Comparison of ENCODE assay signal across 15 mouse cellular contexts in genomic region chr2:90542656-90543055, GRCm38 (mm10). TPM values are rescaled to one million over a fixed set of nuclear protein-coding genes. Genes with fewer than 3 reads are reported as not detected.
DNase-seq lines count a peak whose midpoint lies in the region; ATAC-seq and TF ChIP-seq lines count a peak whose summit lies in the region.
"Had no signal": no experiment of that assay in that cellular context is flagged by ENCODE, and none has a peak within 500 bp of the region (broad histone marks: within the 10 kb centered on the region; RNA-seq: fewer than 3 reads in every experiment).

No protein-coding gene starts in this region.

- H3K4me3 ChIP-seq in kidney, postnatal 0 days (replicated peaks; ENCODE audit: low read depth, low read length): no peak overlapping the region
- no peak overlapping the region for H3K4me3 ChIP-seq in CH12.LX (replicated peaks in 1 of 3; ENCODE audit: low read depth in 2 of 3, low read length in 2 of 3, poor library complexity in 1 of 3)
- no peak overlapping the region for H3K4me3 ChIP-seq in heart, adult 2 months
- H3K4me3 ChIP-seq: embryonic facial prominence, embryonic 10.5 days; forebrain, embryonic 12.5 days; layer of hippocampus, adult 2 months; neural tube, embryonic 13.5 days had no signal

- H3K9ac ChIP-seq in kidney, postnatal 0 days (ENCODE audit: low read depth, low read length): no peak overlapping the region
- 0 out of 2 replicates have a peak overlapping the region, but pooled peaks have one; percentile 23 for H3K9ac ChIP-seq in CH12.LX (ENCODE audit: insufficient read depth, low read depth)
- H3K9ac ChIP-seq in heart, adult 2 months (ENCODE audit: low read depth, low read length): no peak overlapping the region
- H3K9ac ChIP-seq: forebrain, embryonic 12.5 days; neural tube, embryonic 13.5 days had no signal

- no peak for TF ChIP-seq CTCF in kidney, postnatal 0 days (IDR thresholded peaks at IDR 0.05; ENCODE audit: low read depth)
- TF ChIP-seq CTCF in CH12.LX (conservative IDR thresholded peaks at IDR 0.05 in 1 of 2, IDR thresholded peaks at IDR 0.05 in 1 of 2; ENCODE audit: low read depth in 2 of 2, low read length in 2 of 2): no peak
- no peak for TF ChIP-seq CTCF in heart, adult 2 months (IDR thresholded peaks at IDR 0.05)

- H3K9me3 ChIP-seq in kidney, postnatal 0 days (replicated peaks; ENCODE audit: low read length): no peaks in the 10 kb centered on the region
- H3K9me3 ChIP-seq in CH12.LX (replicated peaks; ENCODE audit: low read length): no peaks in the 10 kb centered on the region
- H3K9me3 ChIP-seq: embryonic facial prominence, embryonic 10.5 days; forebrain, embryonic 12.5 days; G1E; neural tube, embryonic 13.5 days had no signal

- dilution Hi-C loops in CH12.LX (cut with MboI; ENCODE audit: extremely low pct_ligation_motif_present, extremely low pct_unique_long_range_greater_than_20kb, low sequenced_read_pairs): no loop called here

- H3K27ac ChIP-seq in kidney, postnatal 0 days: no peak overlapping the region
- H3K27ac ChIP-seq in CH12.LX (ENCODE audit: insufficient read depth, low read depth): peak overlapping the region; percentile 19
- H3K27ac ChIP-seq in heart, adult 2 months: no peak overlapping the region
- H3K27ac ChIP-seq: embryonic facial prominence, embryonic 10.5 days; forebrain, embryonic 12.5 days; hindbrain, postnatal 0 days; layer of hippocampus, adult 2 months; neural tube, embryonic 13.5 days had no signal

- TF ChIP-seq RAD21 in CH12.LX (IDR thresholded peaks at IDR 0.05; ENCODE audit: low read depth, low read length): no peak

- peak; percentile 63 for ATAC-seq in kidney, postnatal 0 days (replicated peaks; ENCODE audit: low FRiP score, low read depth)
- ATAC-seq in neutrophil, adult 5-6 weeks (ENCODE audit: extremely low read depth, insufficient number of reproducible peaks, low FRiP score, poor library complexity, severe bottlenecking): peak; percentile 87
- ATAC-seq in activated CD4-positive, CD25-positive, alpha-beta regulatory T cell, adult 4 months: no peak

- no peak for DNase-seq in kidney, postnatal 0 days (ENCODE audit: low spot score)
- no peak for DNase-seq in kidney, postnatal 10 days
- DNase-seq in CH12.LX (ENCODE audit: extremely low read depth): peak; percentile 72
- peak; percentile 44 for DNase-seq in fibroblast of lung, adult 2 months (ENCODE audit: low read depth)
- no peak for DNase-seq in heart, adult 2 months
- DNase-seq: gastrocnemius, postnatal 10 days had no signal

- no peak overlapping the region for H3K4me2 ChIP-seq in kidney, postnatal 0 days (ENCODE audit: low read length)
- peak overlapping the region; percentile 47; the same call in 1 of the 2 replicates for H3K4me2 ChIP-seq in CH12.LX (ENCODE audit: insufficient read depth, low read depth, poor library complexity, severe bottlenecking)
- H3K4me2 ChIP-seq: forebrain, embryonic 12.5 days; liver, embryonic 11.5 days; neural tube, embryonic 13.5 days had no signal

- no peak for TF ChIP-seq POLR2A in CH12.LX (IDR thresholded peaks at IDR 0.05; ENCODE audit: low read depth, low read length)
- TF ChIP-seq POLR2A in heart, adult 2 months (IDR thresholded peaks at IDR 0.05; ENCODE audit: insufficient read depth, low read depth, low read length): no peak

- peaks cover 11% of the 10 kb centered on the region for H3K79me2 ChIP-seq in CH12.LX (replicated peaks; ENCODE audit: control insufficient read depth, extremely low read depth, insufficient read depth, poor library complexity, severe bottlenecking)
- no peaks in the 10 kb centered on the region; the same call in 1 of the 2 replicates for H3K79me2 ChIP-seq in heart, adult 2 months (replicated peaks; ENCODE audit: control insufficient read depth, insufficient read depth, low read length)

- intact Hi-C loops in heart, adult 2 months (cut with DNase I): no loop called here

- WGBS in kidney, postnatal 0 days: 67% methylated on average over 2 of the region's 2 CpGs
- 79% methylated on average over 2 of the region's 2 CpGs for WGBS in heart, adult 2 months

- in situ Hi-C loops in CH12.LX (cut with MboI; ENCODE audit: low pct_ligation_motif_present, low pct_unique_long_range_greater_than_20kb, low sequenced_read_pairs): no loop called here

- peak; percentile 55; the same call in 1 of the 2 replicates for TF ChIP-seq EP300 in CH12.LX (IDR thresholded peaks at IDR 0.05; ENCODE audit: low read length)
- no peak for TF ChIP-seq EP300 in heart, adult 2 months (IDR thresholded peaks at IDR 0.05; ENCODE audit: insufficient read depth, low read depth, low read length)

- no peaks in the 10 kb centered on the region for H3K27me3 ChIP-seq in kidney, postnatal 0 days (ENCODE audit: insufficient read depth, low read length)
- H3K27me3 ChIP-seq in CH12.LX (replicated peaks): no peaks in the 10 kb centered on the region
- no peaks in the 10 kb centered on the region for H3K27me3 ChIP-seq in heart, adult 2 months (ENCODE audit: control insufficient read depth, insufficient read depth, low read length)
- H3K27me3 ChIP-seq: forebrain, embryonic 12.5 days; neural tube, embryonic 13.5 days had no signal

- H3K4me1 ChIP-seq in kidney, postnatal 0 days (replicated peaks; ENCODE audit: insufficient read depth, low read length): peaks cover 17% of the 10 kb centered on the region
- H3K4me1 ChIP-seq in CH12.LX (ENCODE audit: control insufficient read depth in 1 of 2, insufficient read depth in 2 of 2): peaks cover 30 to 64% of the 10 kb centered on the region in 2 experiments
- peaks cover 2% of the 10 kb centered on the region; the same call in 1 of the 2 replicates for H3K4me1 ChIP-seq in heart, adult 2 months (ENCODE audit: control insufficient read depth, insufficient read depth, low read length)

- H3K36me3 ChIP-seq in kidney, postnatal 0 days (ENCODE audit: insufficient read depth, low read length): no peaks in the 10 kb centered on the region
- H3K36me3 ChIP-seq in CH12.LX (replicated peaks in 1 of 2; ENCODE audit: control insufficient read depth in 1 of 2, insufficient read depth in 1 of 2, low read length in 1 of 2): peaks cover 0 to 2% of the 10 kb centered on the region in 2 experiments
- H3K36me3 ChIP-seq in heart, adult 2 months (ENCODE audit: control insufficient read depth, insufficient read depth, low read length): no peaks in the 10 kb centered on the region
- H3K36me3 ChIP-seq: embryonic facial prominence, embryonic 10.5 days; forebrain, embryonic 12.5 days; G1E; neural tube, embryonic 13.5 days had no signal

TF ChIP-seq in CH12.LX, 34 proteins besides CTCF, POLR2A, EP300 and RAD21:
- TF ChIP-seq MAZ (IDR thresholded peaks at IDR 0.05; ENCODE audit: low read depth, low read length): 0 out of 2 replicates have a peak, but pooled peaks have one; percentile 34
- TF ChIP-seq NRF1 (IDR thresholded peaks at IDR 0.05; ENCODE audit: low read depth, low read length): peak; percentile 14; the same call in 1 of the 2 replicates
- TF ChIP-seq ZNF384 (IDR thresholded peaks at IDR 0.05; ENCODE audit: low read depth, low read length): peak; percentile 92
- no peak for TF ChIP-seq MXI1 (IDR thresholded peaks at IDR 0.05; ENCODE audit: low read depth, low read length)
- TF ChIP-seq MAX (IDR thresholded peaks at IDR 0.05; ENCODE audit: low read length): 0 out of 2 replicates have a peak, but pooled peaks have one; percentile 31
- peak; percentile 34; the same call in 1 of the 2 replicates for TF ChIP-seq SIN3A (IDR thresholded peaks at IDR 0.05; ENCODE audit: low read length)
- TF ChIP-seq JUN (IDR thresholded peaks at IDR 0.05; ENCODE audit: insufficient read depth, low read depth, low read length): peak; percentile 85
- peak; percentile 64 for TF ChIP-seq IRF4 (IDR thresholded peaks at IDR 0.05; ENCODE audit: low read depth, low read length)
- no peak for TF ChIP-seq POLR2AphosphoS2 (IDR thresholded peaks at IDR 0.05; ENCODE audit: low read depth, low read length)
- TF ChIP-seq JUND (conservative IDR thresholded peaks at IDR 0.05; ENCODE audit: low read depth, low read length): peak; percentile 73
- TF ChIP-seq BHLHE40 (IDR thresholded peaks at IDR 0.05; ENCODE audit: low read depth, low read length): peak; percentile 48
- no peak for TF ChIP-seq USF2 (conservative IDR thresholded peaks at IDR 0.05; ENCODE audit: low read depth, low read length)
- no peak for TF ChIP-seq RCOR1 (conservative IDR thresholded peaks at IDR 0.05; ENCODE audit: low read depth, low read length)
- 0 out of 2 replicates have a peak, but pooled peaks have one; percentile 30 for TF ChIP-seq TCF12 (IDR thresholded peaks at IDR 0.05; ENCODE audit: low read depth, low read length)
- no peak for TF ChIP-seq USF1 (IDR thresholded peaks at IDR 0.05; ENCODE audit: low read depth, low read length)
- TF ChIP-seq ETS1 (conservative IDR thresholded peaks at IDR 0.05; ENCODE audit: low read depth, low read length): peak; percentile 91
- no peak for TF ChIP-seq TBP (conservative IDR thresholded peaks at IDR 0.05; ENCODE audit: low read depth, low read length)
TF ChIP-seq in CH12.LX: peak in this region for 11.

RNA-seq across cellular contexts. Expression of gene Ptprj, which starts 37.8 kb away (rescaled TPM):
- polyA plus RNA-seq in kidney, postnatal 0 days (2015; fragmentation: Nextera tagmentation; extraction: Ambion mirVana): 6.8 and 7.2 TPM in 2 replicates
- total RNA-seq in CH12.LX (2012; rRNA removed) (7.3 and 9.7 TPM in 2 replicates), CH12.LX (2014; rRNA removed) (6.8 and 6.9 TPM in 2 replicates)
- polyA plus RNA-seq in CH12.LX (2012; ENCODE audit: insufficient read length, low read depth): 7.3 and 8.9 TPM in 2 replicates
- 93.1 and 93.8 TPM in 2 replicates for total RNA-seq in neutrophil, adult 5-6 weeks (2017)
- polyA plus RNA-seq in activated CD4-positive, CD25-positive, alpha-beta regulatory T cell, adult 4 months (2017; shearing (Covaris generic)): 1 to 10 TPM; 4.4 to 5.1 TPM
- total RNA-seq in heart, adult 2 months (2021): 10 to 100 TPM in 1 of 2 experiments, 1 to 10 TPM in 1; 7.4 to 10.5 TPM
- polyA plus RNA-seq in heart, adult 2 months (2012; rRNA removed): 3.7 and 4.8 TPM in 2 replicates

Comparison
In these comparisons a context has a peak if more than half of its experiments do, and no peak if none do; other contexts are left out.
1. DNase-seq: peak in CH12.LX (single experiment) and fibroblast of lung, adult 2 months (single experiment); none in kidney, postnatal 0 days (single experiment), kidney, postnatal 10 days (single experiment) and heart, adult 2 months (0 of 2).